Mouse (Mus musculus): Measurements from ENCODE around the gene 2310034G01Rik. TPM values are rescaled to one million over a fixed set of nuclear protein-coding genes. Genes with fewer than 3 reads are reported as not detected.

2310034G01Rik gene
- total and polyA plus RNA-seq, 3 experiments = 0.50 to 0.95 TPM; not detected in 1

DNA sequence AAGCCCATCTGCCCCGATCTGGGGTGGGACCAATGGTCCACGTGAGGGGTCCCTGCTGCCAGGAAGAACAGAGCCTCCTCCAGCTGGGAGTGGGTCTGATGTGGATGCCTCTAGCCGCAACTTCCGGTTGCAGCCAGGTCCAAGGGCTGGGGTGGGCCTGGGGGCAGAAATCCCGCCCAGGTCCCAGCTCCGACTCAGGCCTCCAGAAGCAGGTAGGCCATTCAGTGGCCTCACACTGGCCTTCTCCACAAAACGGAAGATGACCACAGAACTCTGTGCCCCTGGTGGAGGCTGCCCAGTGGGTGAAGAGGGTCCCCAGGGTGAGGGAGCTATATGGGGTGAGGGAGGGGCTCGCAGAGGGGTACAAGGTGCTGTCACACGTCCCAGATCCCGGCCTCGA, 25.7 kb downstream of the 2310034G01Rik start:
- Histone ChIP-seq H3K27me3 (ENCODE audit: control insufficient read depth in 1 of 2, insufficient read depth in 2 of 2, low read length in 2 of 2) (no peaks in the 10 kb centered on the region), H3K4me1 (ENCODE audit: control insufficient read depth in 1 of 2, insufficient read depth in 2 of 2, low read length in 2 of 2) (peaks cover 0 to 25% of the 10 kb centered on the region in 2 experiments; a peak in 2 of 4 replicates), H3K27ac (ENCODE audit: control insufficient read depth, low read depth, low read length) (no peak overlapping the region), H3K36me3 (ENCODE audit: control insufficient read depth in 1 of 2, insufficient read depth in 2 of 2, low read length in 2 of 2) (peaks cover 0 to 7% of the 10 kb centered on the region in 2 experiments; a peak in 2 of 4 replicates), H3K4me3 (ENCODE audit: control insufficient read depth in 1 of 2, insufficient read depth in 1 of 2, low read depth in 2 of 2, low read length in 2 of 2) (no peak overlapping the region), H3K79me2 (ENCODE audit: control insufficient read depth, insufficient read depth, low read length, poor library complexity) (peaks cover 2% of the 10 kb centered on the region; the same call in 1 of the 2 replicates), H3K9me3 (replicated peaks; ENCODE audit: insufficient read depth, low read length) (no peaks in the 10 kb centered on the region), H3K9ac (ENCODE audit: control insufficient read depth, low read depth, low read length, poor library complexity, severe bottlenecking) (no peak overlapping the region)
- no peak for DNase-seq (ENCODE audit: low read depth, low spot score)
- TF ChIP-seq MAX (IDR thresholded peaks at IDR 0.05; ENCODE audit: low read length) = no peak

- Histone ChIP-seq H3K27ac (ENCODE audit: control insufficient read depth, low read depth, low read length) (no peak overlapping the region), H3K4me3 (ENCODE audit: control insufficient read depth in 1 of 2, insufficient read depth in 1 of 2, low read depth in 2 of 2, low read length in 2 of 2) (no peak overlapping the region), H3K27me3 (ENCODE audit: control insufficient read depth in 1 of 2, insufficient read depth in 2 of 2, low read length in 2 of 2) (no peaks in the 10 kb centered on the region), H3K9ac (ENCODE audit: control insufficient read depth, low read depth, low read length, poor library complexity, severe bottlenecking) (no peak overlapping the region), H3K9me3 (replicated peaks; ENCODE audit: insufficient read depth, low read length) (no peaks in the 10 kb centered on the region), H3K36me3 (ENCODE audit: control insufficient read depth in 1 of 2, insufficient read depth in 2 of 2, low read length in 2 of 2) (peaks cover 0 to 7% of the 10 kb centered on the region in 2 experiments; a peak in 2 of 4 replicates), H3K4me1 (ENCODE audit: control insufficient read depth in 1 of 2, insufficient read depth in 2 of 2, low read length in 2 of 2) (peaks cover 0 to 21% of the 10 kb centered on the region in 2 experiments; a peak in 2 of 4 replicates), H3K79me2 (ENCODE audit: control insufficient read depth, insufficient read depth, low read length, poor library complexity) (peaks cover 2% of the 10 kb centered on the region; the same call in 1 of the 2 replicates)
- TF ChIP-seq ZMIZ1 (IDR thresholded peaks at IDR 0.05; ENCODE audit: low read depth, low read length) (no peak), JUND (IDR thresholded peaks at IDR 0.05; ENCODE audit: low read depth, low read length) (no peak), MAZ (IDR thresholded peaks at IDR 0.05; ENCODE audit: low read depth, low read length) (no peak), CHD2 (IDR thresholded peaks at IDR 0.05; ENCODE audit: low read length) (no peak), MYC (IDR thresholded peaks at IDR 0.05; ENCODE audit: low read depth, low read length) (no peak), SIN3A (IDR thresholded peaks at IDR 0.05; ENCODE audit: low read length) (no peak), NELFE (IDR thresholded peaks at IDR 0.05; ENCODE audit: low read depth, low read length) (no peak), RAD21 (IDR thresholded peaks at IDR 0.05; ENCODE audit: low read depth, low read length) (no peak), GATA1 (IDR thresholded peaks at IDR 0.05; ENCODE audit: low read depth, low read length) (no peak), SMC3 (IDR thresholded peaks at IDR 0.05; ENCODE audit: low read depth, low read length) (no peak), ZKSCAN1 (IDR thresholded peaks at IDR 0.05; ENCODE audit: low read depth, low read length) (no peak)
- DNase-seq (ENCODE audit: low read depth, low spot score) = no peak
These were observed 26.4 kb downstream of the 2310034G01Rik start for GRCm38 (mm10) chr19:46323716-46324115.

GRCm38 (mm10) chr19:46322996-46323572, 27.0 kb downstream of the 2310034G01Rik start:
- Histone ChIP-seq H3K27ac (ENCODE audit: control insufficient read depth, low read depth, low read length) (no peak overlapping the region), H3K9me3 (replicated peaks; ENCODE audit: insufficient read depth, low read length) (no peaks in the 10 kb centered on the region), H3K36me3 (ENCODE audit: control insufficient read depth in 1 of 2, insufficient read depth in 2 of 2, low read length in 2 of 2) (peaks cover 0 to 7% of the 10 kb centered on the region in 2 experiments; a peak in 2 of 4 replicates), H3K4me3 (ENCODE audit: control insufficient read depth in 1 of 2, insufficient read depth in 1 of 2, low read depth in 2 of 2, low read length in 2 of 2) (no peak overlapping the region), H3K9ac (ENCODE audit: control insufficient read depth, low read depth, low read length, poor library complexity, severe bottlenecking) (no peak overlapping the region), H3K79me2 (ENCODE audit: control insufficient read depth, insufficient read depth, low read length, poor library complexity) (no peaks in the 10 kb centered on the region; the same call in 1 of the 2 replicates), H3K4me1 (ENCODE audit: control insufficient read depth in 1 of 2, insufficient read depth in 2 of 2, low read length in 2 of 2) (peaks cover 0 to 21% of the 10 kb centered on the region in 2 experiments; a peak in 2 of 4 replicates), H3K27me3 (ENCODE audit: control insufficient read depth in 1 of 2, insufficient read depth in 2 of 2, low read length in 2 of 2) (no peaks in the 10 kb centered on the region)
- TF ChIP-seq RCOR1 (IDR thresholded peaks at IDR 0.05; ENCODE audit: low read depth, low read length) (no peak), ZKSCAN1 (IDR thresholded peaks at IDR 0.05; ENCODE audit: low read depth, low read length) (no peak), KAT2A (conservative IDR thresholded peaks at IDR 0.05; ENCODE audit: low read depth, low read length) (no peak), TCF12 (IDR thresholded peaks at IDR 0.05; ENCODE audit: low read depth, low read length) (no peak), TAL1 (IDR thresholded peaks at IDR 0.05; ENCODE audit: low read length) (no peak), POLR2AphosphoS2 (IDR thresholded peaks at IDR 0.05; ENCODE audit: low read length) (no peak), ETS1 (IDR thresholded peaks at IDR 0.05; ENCODE audit: low read depth, low read length) (no peak), MAZ (IDR thresholded peaks at IDR 0.05; ENCODE audit: low read depth, low read length) (no peak), SMC3 (IDR thresholded peaks at IDR 0.05; ENCODE audit: low read depth, low read length) (no peak), CTCF (IDR thresholded peaks at IDR 0.05 in 2 of 3, conservative IDR thresholded peaks at IDR 0.05 in 1 of 3; ENCODE audit: control insufficient read depth in 1 of 3, insufficient read depth in 1 of 3, low read depth in 2 of 3, low read length in 3 of 3, poor library complexity in 1 of 3, severe bottlenecking in 1 of 3) (no peak)
- DNase-seq (ENCODE audit: low read depth, low spot score) = no peak

All from MEL (cell line).